Mouse (Mus musculus) heart, embryonic 14.5 days (tissue): ENCODE data around the gene Fcnb. TPM values are rescaled to one million over a fixed set of nuclear protein-coding genes. Genes with fewer than 3 reads are reported as not detected.
A peak's percentile ranks its signal among the peaks of the same experiment; 100 is the strongest.

Experiments
- ATAC-seq: fragments of 200-750 bp; cut with Nextera tagmentation; 2 replicates; pipeline ENCODE4 v1.8.0; 2017; ENCODE audit warnings: low read depth, moderate TSS enrichment; ENCODE audit not compliant: insufficient number of reproducible peaks, insufficient read depth, low FRiP score
- H3K27ac ChIP-seq, 2 experiments: fragments of 200-500 bp in 1 of 2; fragments of 300-500 bp in 1 of 2; sonication (generic) in 1 of 2; replicated peaks in 1 of 2; 2 replicates each; pipeline ENCODE4 v1.5.1; 2012 to 2014; ENCODE audit warnings: low read depth in 2 of 2, low read length in 2 of 2, control low read depth in 1 of 2, mild to moderate bottlenecking in 1 of 2, mixed read lengths in 1 of 2; ENCODE audit not compliant: control insufficient read depth in 1 of 2, insufficient read depth in 1 of 2
- H3K27me3 ChIP-seq: fragments of 300-500 bp; sonication (generic); 2 replicates; pipeline ENCODE4 v1.6.1; 2014; ENCODE audit warnings: mild to moderate bottlenecking, low read length, control low read depth; ENCODE audit not compliant: control insufficient read depth, insufficient read depth
- H3K36me3 ChIP-seq: fragments of 300-500 bp; sonication (generic); 2 replicates; pipeline ENCODE4 v1.6.1; 2014; ENCODE audit warnings: mild to moderate bottlenecking, control low read depth, low read length, mixed read lengths; ENCODE audit not compliant: control insufficient read depth, insufficient read depth
- H3K4me1 ChIP-seq, 2 experiments: fragments of 200-500 bp in 1 of 2; fragments of 300-500 bp in 1 of 2; sonication (generic) in 1 of 2; 2 replicates each; pipeline ENCODE4 v1.6.1; 2012 to 2014; ENCODE audit warnings: low read length in 2 of 2, control low read depth in 1 of 2, mixed read lengths in 1 of 2; ENCODE audit not compliant: control insufficient read depth in 2 of 2, insufficient read depth in 2 of 2
- H3K4me2 ChIP-seq: fragments of 300-500 bp; sonication (generic); 2 replicates; pipeline ENCODE4 v1.6.1; 2014; ENCODE audit warnings: mild to moderate bottlenecking, low read length
- H3K4me3 ChIP-seq, 2 experiments: fragments of 200-500 bp in 1 of 2; fragments of 300-500 bp in 1 of 2; sonication (generic) in 1 of 2; 2 replicates each; pipeline ENCODE4 v1.5.1; 2012 to 2014; ENCODE audit warnings: low read length in 2 of 2, mild to moderate bottlenecking in 2 of 2, control low read depth in 1 of 2, low read depth in 1 of 2, moderate library complexity in 1 of 2; ENCODE audit not compliant: control insufficient read depth in 1 of 2, insufficient read depth in 1 of 2
- H3K9ac ChIP-seq: fragments of 300-500 bp; sonication (generic); 2 replicates; pipeline ENCODE4 v1.6.1; 2014; ENCODE audit warnings: mild to moderate bottlenecking, low read length
- H3K9me3 ChIP-seq: fragments of 300-500 bp; sonication (generic); 2 replicates; pipeline ENCODE4 v1.6.1; 2016; ENCODE audit warnings: low read length, control low read depth; ENCODE audit not compliant: control insufficient read depth
- WGBS: fragments of 180-500 bp; shearing (Covaris S2); extraction: QIAGEN DNeasy Blood & Tissue Kit; methylation state at CpG from one replicate; pipeline ENCODE4 v1.1.7; 2014; 5-methylcytosine and 5-hydroxymethylcytosine counted together
- polyA plus RNA-seq: library from polyadenylated mRNA; unstranded; fragments of >200 nt; fragmentation: Nextera tagmentation; extraction: Ambion mirVana; gene quantifications from 2 replicates; pipeline ENCODE4 v1.2.1, GENCODE M21; 2014

The Fcnb gene
- polyA plus RNA-seq, 1 experiment from 2014 or later = 0.28 TPM

- no peak overlapping the region for H3K9ac ChIP-seq
- no peaks in the 10 kb centered on the region for H3K36me3 ChIP-seq
- 67% methylated on average over 7 of the region's 7 CpGs for WGBS
These were observed 9.0 kb downstream of the Fcnb start for GRCm38 (mm10) chr2:28075616-28076187.

GRCm38 (mm10) chr2:28068537-28068878 lies 16.2 kb downstream of the Fcnb start:
- Histone ChIP-seq H3K4me1 (peaks cover 0 to 3% of the 10 kb centered on the region in 2 experiments; a peak in 2 of 4 replicates), H3K4me3 (no peak overlapping the region), H3K9ac (no peak overlapping the region), H3K27ac (no peak overlapping the region), H3K36me3 (no peaks in the 10 kb centered on the region), H3K27me3 (no peaks in the 10 kb centered on the region), H3K4me2 (no peak overlapping the region), H3K9me3 (no peaks in the 10 kb centered on the region)
- 48% methylated on average over 9 of the region's 9 CpGs for WGBS
- ATAC-seq = 0 out of 2 replicates have a peak, but pooled peaks have one; percentile 39

More at GRCm38 (mm10) chr2:28075616-28076187, 9.0 kb downstream of the Fcnb start:
- Histone ChIP-seq H3K27me3 (no peaks in the 10 kb centered on the region), H3K4me3 (no peak overlapping the region), H3K9me3 (no peaks in the 10 kb centered on the region), H3K4me1 (no peaks in the 10 kb centered on the region), H3K4me2 (no peak overlapping the region), H3K27ac (no peak overlapping the region)
- ATAC-seq = no peak

- H3K27me3 ChIP-seq = no peaks in the 10 kb centered on the region
- H3K4me3 ChIP-seq = no peak overlapping the region
- H3K4me1 ChIP-seq = peaks cover 0 to 3% of the 10 kb centered on the region in 2 experiments; a peak in 2 of 4 replicates
- H3K9me3 ChIP-seq = no peaks in the 10 kb centered on the region
- ATAC-seq = no peak
- H3K9ac ChIP-seq = no peak overlapping the region
- H3K4me2 ChIP-seq = no peak overlapping the region
- 78% methylated on average over 2 of the region's 2 CpGs for WGBS
- H3K36me3 ChIP-seq = no peaks in the 10 kb centered on the region
- no peak overlapping the region for H3K27ac ChIP-seq
These were observed 16.7 kb downstream of the Fcnb start for GRCm38 (mm10) chr2:28067821-28068536.

- no peak for ATAC-seq
These were observed 17.5 kb downstream of the Fcnb start for GRCm38 (mm10) chr2:28067175-28067574.

GRCm38 (mm10) chr2:28066686-28067085 lies 18.0 kb downstream of the Fcnb start:
- H3K27ac ChIP-seq = no peak overlapping the region
- no peaks in the 10 kb centered on the region for H3K27me3 ChIP-seq
- H3K9ac ChIP-seq = no peak overlapping the region
- peaks cover 0 to 3% of the 10 kb centered on the region in 2 experiments; a peak in 2 of 4 replicates for H3K4me1 ChIP-seq
- WGBS = 74% methylated on average over 5 of the region's 5 CpGs
- no peak overlapping the region for H3K4me2 ChIP-seq
- no peak for ATAC-seq
- no peak overlapping the region for H3K4me3 ChIP-seq
- no peaks in the 10 kb centered on the region for H3K36me3 ChIP-seq
- no peaks in the 10 kb centered on the region for H3K9me3 ChIP-seq

More at GRCm38 (mm10) chr2:28067175-28067574, 17.5 kb downstream of the Fcnb start:
- no peak overlapping the region for H3K27ac ChIP-seq
- H3K36me3 ChIP-seq = no peaks in the 10 kb centered on the region
- no peaks in the 10 kb centered on the region for H3K27me3 ChIP-seq
- 63% methylated on average over 6 of the region's 6 CpGs for WGBS
- H3K4me3 ChIP-seq = no peak overlapping the region
- peaks cover 0 to 3% of the 10 kb centered on the region in 2 experiments; a peak in 2 of 4 replicates for H3K4me1 ChIP-seq
- no peak overlapping the region for H3K9ac ChIP-seq
- H3K9me3 ChIP-seq = no peaks in the 10 kb centered on the region
- no peak overlapping the region for H3K4me2 ChIP-seq

- Histone ChIP-seq H3K4me1 (peaks cover 0 to 3% of the 10 kb centered on the region in 2 experiments; a peak in 2 of 4 replicates), H3K9ac (no peak overlapping the region), H3K4me3 (no peak overlapping the region), H3K27me3 (no peaks in the 10 kb centered on the region), H3K36me3 (no peaks in the 10 kb centered on the region), H3K4me2 (no peak overlapping the region), H3K27ac (no peak overlapping the region), H3K9me3 (no peaks in the 10 kb centered on the region)
- ATAC-seq = no peak
- 87% methylated on average over 5 of the region's 5 CpGs for WGBS
These were observed 19.5 kb downstream of the Fcnb start for GRCm38 (mm10) chr2:28065081-28065651.

- Histone ChIP-seq H3K9ac (no peak overlapping the region), H3K27ac (no peak overlapping the region), H3K36me3 (no peaks in the 10 kb centered on the region), H3K4me2 (no peak overlapping the region), H3K27me3 (no peaks in the 10 kb centered on the region), H3K4me1 (peaks cover 0 to 3% of the 10 kb centered on the region in 2 experiments; a peak in 2 of 4 replicates), H3K9me3 (no peaks in the 10 kb centered on the region), H3K4me3 (no peak overlapping the region)
- no peak for ATAC-seq
- WGBS = 64% methylated on average over 7 of the region's 7 CpGs
These were observed 20.2 kb downstream of the Fcnb start for GRCm38 (mm10) chr2:28064339-28065080.
